Mouse (Mus musculus): ENCODE measurements at regions not wholly inside any gene's neighbourhood (a gene's known extent, or its start where the extent isn't known, plus 50 kb on each side); places are given as distances from the start of the nearest gene placed in this dataset.

DNA sequence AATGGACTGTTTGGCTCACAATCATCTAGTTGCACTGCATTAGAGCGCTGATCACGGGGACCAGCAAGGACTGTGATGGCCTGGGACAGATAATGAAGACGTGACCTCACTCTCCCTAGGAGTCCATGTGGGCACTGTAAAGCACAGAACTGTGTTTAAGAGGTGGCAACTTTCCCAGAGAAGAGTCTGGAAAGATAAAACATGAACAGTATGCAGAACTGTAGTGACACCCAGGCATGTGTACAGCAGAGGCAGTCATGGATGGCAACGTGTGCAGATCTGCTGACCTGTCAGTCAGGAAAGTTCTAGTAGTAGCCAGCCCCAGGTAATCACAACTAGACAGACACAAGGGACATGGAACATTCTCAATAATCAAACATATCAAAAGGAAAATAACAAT, 63.8 kb upstream of the Peli1 start:
- H3K27me3 ChIP-seq (ENCODE audit: control insufficient read depth, insufficient read depth, low read length), result no peaks in the 10 kb centered on the region
- H3K27ac ChIP-seq (ENCODE audit: insufficient read depth, low read depth, low read length), result peak overlapping the region; percentile 32; the same call in 1 of the 2 replicates
- no peaks in the 10 kb centered on the region for H3K36me3 ChIP-seq (ENCODE audit: control insufficient read depth, insufficient read depth, low read length)
- 80% methylated on average over 4 of the region's 4 CpGs for WGBS
- TF ChIP-seq CTCF (IDR thresholded peaks at IDR 0.05; ENCODE audit: extremely low read depth, insufficient read length, insufficient replicate concordance, low read depth, low read length) (no peak), POLR2A (IDR thresholded peaks at IDR 0.05; ENCODE audit: low read depth, low read length) (no peak)
- no peak overlapping the region for H3K4me3 ChIP-seq (ENCODE audit: low read depth, low read length)
- peaks cover 7% of the 10 kb centered on the region for H3K4me1 ChIP-seq (ENCODE audit: control insufficient read depth, insufficient read depth, insufficient read length, low read length)

DNA sequence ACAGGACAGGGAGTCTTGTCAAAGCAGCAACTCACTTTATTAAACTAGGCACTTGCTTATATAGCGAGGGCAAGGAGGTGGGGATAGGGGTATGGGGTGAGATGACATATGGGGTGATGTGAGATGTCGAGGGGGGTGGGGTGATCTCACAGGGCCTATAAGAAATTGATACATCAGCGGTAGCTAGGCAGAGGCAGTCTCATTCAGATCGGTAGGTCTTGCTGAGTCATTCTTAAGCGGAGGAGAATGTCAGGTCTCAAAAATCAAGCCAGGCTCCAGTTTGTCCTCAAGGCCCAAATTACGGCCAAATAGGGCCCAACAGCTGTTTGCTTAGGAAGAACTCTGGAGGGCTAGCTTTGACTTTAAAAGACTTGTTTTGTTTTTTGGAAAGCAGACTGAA, 60.7 kb upstream of the Peli1 start:
- H3K4me1 ChIP-seq (ENCODE audit: control insufficient read depth, insufficient read depth, insufficient read length, low read length), result peaks cover 9% of the 10 kb centered on the region; the same call in 1 of the 2 replicates
- TF ChIP-seq POLR2A (IDR thresholded peaks at IDR 0.05; ENCODE audit: low read depth, low read length) (no peak), CTCF (IDR thresholded peaks at IDR 0.05; ENCODE audit: extremely low read depth, insufficient read length, insufficient replicate concordance, low read depth, low read length) (no peak)
- H3K27me3 ChIP-seq (ENCODE audit: control insufficient read depth, insufficient read depth, low read length), result no peaks in the 10 kb centered on the region
- WGBS, result 97% methylated on average over 6 of the region's 6 CpGs
- no peak overlapping the region for H3K27ac ChIP-seq (ENCODE audit: insufficient read depth, low read depth, low read length)
- H3K4me3 ChIP-seq (ENCODE audit: low read depth, low read length), result no peak overlapping the region
- no peaks in the 10 kb centered on the region for H3K36me3 ChIP-seq (ENCODE audit: control insufficient read depth, insufficient read depth, low read length)

DNA sequence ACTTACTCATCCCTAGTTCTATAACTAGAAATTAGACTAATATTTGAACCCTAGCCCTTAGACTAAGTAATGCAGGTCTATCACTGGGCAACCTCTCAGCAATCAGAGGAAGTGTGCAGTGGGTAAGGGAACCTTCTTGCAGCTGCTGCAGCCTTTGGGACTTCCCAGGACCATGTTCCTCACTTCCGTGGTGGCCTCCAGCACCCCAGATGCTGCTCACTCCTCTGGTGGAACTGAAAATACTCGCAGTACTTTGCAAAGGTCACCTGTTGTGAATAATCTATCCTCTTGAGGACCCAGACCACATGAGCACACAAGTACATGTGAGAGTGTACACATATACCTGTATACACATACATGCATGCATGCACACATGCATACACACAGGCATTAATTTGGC, 59.3 kb upstream of the Peli1 start:
- Histone ChIP-seq H3K4me1 (ENCODE audit: control insufficient read depth, insufficient read depth, insufficient read length, low read length) (peaks cover 13% of the 10 kb centered on the region), H3K36me3 (ENCODE audit: control insufficient read depth, insufficient read depth, low read length) (no peaks in the 10 kb centered on the region), H3K27ac (ENCODE audit: insufficient read depth, low read depth, low read length) (no peak overlapping the region), H3K4me3 (ENCODE audit: low read depth, low read length) (no peak overlapping the region), H3K27me3 (ENCODE audit: control insufficient read depth, insufficient read depth, low read length) (no peaks in the 10 kb centered on the region)
- WGBS, result 86% methylated on average over 2 of the region's 2 CpGs
- TF ChIP-seq CTCF (IDR thresholded peaks at IDR 0.05; ENCODE audit: extremely low read depth, insufficient read length, insufficient replicate concordance, low read depth, low read length) (no peak), POLR2A (IDR thresholded peaks at IDR 0.05; ENCODE audit: low read depth, low read length) (no peak)

DNA sequence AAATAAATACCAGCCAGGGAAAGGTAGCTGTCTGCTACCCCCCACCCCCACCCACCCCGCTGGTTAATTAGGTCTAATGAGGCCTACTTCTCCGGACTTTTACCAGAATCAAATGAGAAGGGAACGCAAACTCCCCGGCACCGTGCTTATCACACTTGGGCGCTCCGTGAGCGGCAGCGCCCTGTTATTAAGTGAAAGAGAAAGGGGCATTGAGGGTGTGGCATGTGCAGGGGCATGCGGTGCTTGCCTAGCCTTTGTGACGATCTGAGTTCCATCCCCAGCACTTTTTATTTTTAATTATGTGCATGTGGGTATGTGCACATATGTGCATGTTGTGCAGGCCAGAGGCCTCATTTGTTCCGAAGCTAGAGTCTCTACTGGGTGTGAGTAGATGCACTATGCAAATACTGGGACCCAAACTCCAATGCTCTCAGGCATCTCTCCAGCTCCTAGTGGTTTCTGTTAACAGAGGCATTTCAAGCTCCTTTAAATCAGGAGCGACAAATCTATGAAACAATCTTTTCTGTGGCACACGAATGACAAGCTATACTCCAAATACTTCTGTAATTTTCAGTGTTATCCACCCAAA, 57.8 kb upstream of the Peli1 start:
- 45% methylated on average over 14 of the region's 14 CpGs for WGBS
- H3K4me1 ChIP-seq (ENCODE audit: control insufficient read depth, insufficient read depth, insufficient read length, low read length), result peaks cover 12% of the 10 kb centered on the region
- H3K27ac ChIP-seq (ENCODE audit: insufficient read depth, low read depth, low read length), result peak overlapping the region; percentile 24
- TF ChIP-seq CTCF (IDR thresholded peaks at IDR 0.05; ENCODE audit: extremely low read depth, insufficient read length, insufficient replicate concordance, low read depth, low read length) (no peak), POLR2A (IDR thresholded peaks at IDR 0.05; ENCODE audit: low read depth, low read length) (no peak)
- no peaks in the 10 kb centered on the region for H3K27me3 ChIP-seq (ENCODE audit: control insufficient read depth, insufficient read depth, low read length)
- H3K36me3 ChIP-seq (ENCODE audit: control insufficient read depth, insufficient read depth, low read length), result no peaks in the 10 kb centered on the region
- no peak overlapping the region for H3K4me3 ChIP-seq (ENCODE audit: low read depth, low read length)

DNA sequence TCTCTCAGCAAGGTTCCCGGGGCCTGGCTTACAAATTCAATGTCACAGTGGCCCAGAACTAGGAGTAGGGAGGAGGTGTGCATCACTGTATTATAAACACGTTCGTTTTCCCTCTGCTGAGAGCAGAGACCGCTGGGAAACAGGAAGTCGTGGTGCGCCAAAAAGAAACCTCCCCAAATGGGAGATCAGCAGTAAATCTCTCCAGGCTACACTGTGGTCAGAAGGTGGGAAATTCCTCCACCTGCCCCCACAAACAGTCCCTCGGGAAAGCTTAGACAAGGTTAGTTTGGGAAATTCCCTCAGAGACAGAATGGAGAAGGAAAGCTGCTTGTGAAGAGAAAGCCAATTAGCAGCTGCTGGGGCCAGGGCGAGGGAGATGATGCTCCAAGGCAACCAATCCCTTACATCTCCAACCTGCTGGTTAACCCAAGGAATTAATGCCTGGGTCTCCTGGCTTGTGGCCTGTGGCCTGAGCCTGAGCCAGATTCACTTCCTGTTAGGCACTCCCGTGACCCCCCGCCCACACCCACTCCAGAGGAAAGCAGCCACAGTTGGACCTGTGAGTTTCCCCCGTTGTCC, 57.2 kb upstream of the Peli1 start:
- no peaks in the 10 kb centered on the region for H3K36me3 ChIP-seq (ENCODE audit: control insufficient read depth, insufficient read depth, low read length)
- WGBS, result 35% methylated on average over 11 of the region's 11 CpGs
- H3K27me3 ChIP-seq (ENCODE audit: control insufficient read depth, insufficient read depth, low read length), result no peaks in the 10 kb centered on the region
- no peak overlapping the region for H3K4me3 ChIP-seq (ENCODE audit: low read depth, low read length)
- peak overlapping the region; percentile 24 for H3K27ac ChIP-seq (ENCODE audit: insufficient read depth, low read depth, low read length)
- peaks cover 12% of the 10 kb centered on the region for H3K4me1 ChIP-seq (ENCODE audit: control insufficient read depth, insufficient read depth, insufficient read length, low read length)
- no peak for TF ChIP-seq POLR2A (IDR thresholded peaks at IDR 0.05; ENCODE audit: low read depth, low read length)
- TF ChIP-seq CTCF (IDR thresholded peaks at IDR 0.05; ENCODE audit: extremely low read depth, insufficient read length, insufficient replicate concordance, low read depth, low read length), result no peak

DNA sequence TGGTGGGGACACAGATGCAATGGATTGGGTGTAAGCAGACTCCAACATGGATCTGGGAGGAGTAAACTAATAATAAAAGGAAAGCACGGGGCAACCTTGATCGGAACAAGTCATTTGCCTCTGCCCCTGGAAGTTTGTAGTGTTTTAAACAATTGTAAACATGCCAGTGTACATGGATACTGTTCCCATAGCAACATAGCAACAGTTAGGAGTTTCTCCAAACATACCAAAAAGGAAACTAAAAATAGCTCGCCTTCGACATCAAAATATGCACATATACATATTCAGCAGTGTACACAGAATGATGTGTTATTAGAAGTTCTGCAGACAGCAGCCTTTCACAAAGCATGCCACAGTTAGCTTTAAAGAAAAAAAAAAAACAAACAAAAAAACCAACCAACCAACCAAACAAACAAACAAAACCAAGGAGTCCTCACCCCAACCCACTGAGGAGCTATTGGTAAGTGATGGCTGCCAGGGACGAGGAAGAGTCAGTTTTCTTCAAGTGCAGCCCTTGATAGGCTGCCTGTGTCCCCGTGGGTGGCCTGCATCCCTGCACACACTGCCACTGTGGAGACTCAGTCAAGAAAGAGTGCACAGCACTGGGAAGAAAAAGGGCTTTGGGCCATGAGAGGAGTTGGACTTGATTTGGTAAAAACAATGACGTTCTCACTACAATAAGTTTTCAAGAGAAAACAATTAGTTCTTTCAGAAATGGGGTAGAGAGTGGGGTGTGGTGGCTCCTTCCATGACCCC, 54.8 kb upstream of the Peli1 start:
- Histone ChIP-seq H3K27ac (ENCODE audit: insufficient read depth, low read depth, low read length) (peak overlapping the region; percentile 38), H3K27me3 (ENCODE audit: control insufficient read depth, insufficient read depth, low read length) (no peaks in the 10 kb centered on the region), H3K4me3 (ENCODE audit: low read depth, low read length) (no peak overlapping the region), H3K4me1 (ENCODE audit: control insufficient read depth, insufficient read depth, insufficient read length, low read length) (peaks cover 12% of the 10 kb centered on the region), H3K36me3 (ENCODE audit: control insufficient read depth, insufficient read depth, low read length) (no peaks in the 10 kb centered on the region)
- TF ChIP-seq POLR2A (IDR thresholded peaks at IDR 0.05; ENCODE audit: low read depth, low read length), result no peak
- no peak for TF ChIP-seq CTCF (IDR thresholded peaks at IDR 0.05; ENCODE audit: extremely low read depth, insufficient read length, insufficient replicate concordance, low read depth, low read length)
- 32% methylated on average over 7 of the region's 7 CpGs for WGBS

DNA sequence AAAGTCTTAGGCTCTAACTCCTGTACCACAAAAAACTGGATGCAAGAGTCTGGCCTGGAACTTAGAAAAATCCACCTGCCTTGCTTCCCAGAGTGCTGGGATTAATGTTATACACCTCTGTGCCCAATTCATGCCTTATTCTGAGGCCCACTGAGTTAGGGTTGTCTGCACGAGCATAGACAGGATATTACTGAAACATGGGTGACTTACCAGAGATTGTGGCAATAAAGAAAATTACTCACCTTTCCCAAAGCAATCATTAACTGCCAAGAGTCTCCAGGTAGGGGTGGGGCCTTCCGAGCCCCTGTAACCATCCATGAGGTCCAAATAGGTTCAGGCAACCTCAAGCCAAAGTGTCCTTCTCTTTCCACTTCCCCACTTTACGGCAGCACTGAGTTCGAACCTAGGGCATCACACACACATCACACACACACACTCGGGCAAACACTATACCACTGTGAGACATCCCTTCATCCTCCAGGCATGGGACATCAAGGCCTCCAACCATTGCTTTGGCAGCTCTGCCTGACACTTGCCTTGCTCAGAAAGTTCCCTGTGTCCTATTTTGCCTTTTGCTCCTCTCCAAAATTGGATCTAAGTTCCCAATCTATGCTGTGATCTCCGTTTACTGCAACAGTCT, 53.7 kb upstream of the Peli1 start:
- WGBS, result 84% methylated on average over 6 of the region's 6 CpGs
- H3K4me3 ChIP-seq (ENCODE audit: low read depth, low read length), result no peak overlapping the region
- no peak overlapping the region for H3K27ac ChIP-seq (ENCODE audit: insufficient read depth, low read depth, low read length)
- peaks cover 10% of the 10 kb centered on the region for H3K4me1 ChIP-seq (ENCODE audit: control insufficient read depth, insufficient read depth, insufficient read length, low read length)
- TF ChIP-seq CTCF (IDR thresholded peaks at IDR 0.05; ENCODE audit: extremely low read depth, insufficient read length, insufficient replicate concordance, low read depth, low read length), result no peak
- TF ChIP-seq POLR2A (IDR thresholded peaks at IDR 0.05; ENCODE audit: low read depth, low read length), result no peak
- H3K36me3 ChIP-seq (ENCODE audit: control insufficient read depth, insufficient read depth, low read length), result no peaks in the 10 kb centered on the region
- H3K27me3 ChIP-seq (ENCODE audit: control insufficient read depth, insufficient read depth, low read length), result no peaks in the 10 kb centered on the region
